Mouse (Mus musculus) MEL (cell line): ENCODE results near the gene Stard7. TPM values are rescaled to one million over a fixed set of nuclear protein-coding genes. Genes with fewer than 3 reads are reported as not detected.

Experiments used
- DNase-seq: peaks from one replicate; pipeline ENCODE4 v3.0.0; 2011; ENCODE audit warnings: low read depth, low spot score
- H3K27ac ChIP-seq: 2 replicates; pipeline ENCODE4 v1.5.1; 2012; ENCODE audit warnings: low read depth, mild to moderate bottlenecking, control low read depth, low read length, moderate library complexity; ENCODE audit not compliant: control insufficient read depth
- H3K27me3 ChIP-seq, 2 experiments: fragments of 150-350 bp in 1 of 2; sonication (generic) in 1 of 2; 2 replicates each; pipeline ENCODE4 v1.6.1; 2012; ENCODE audit warnings: low read length in 2 of 2, mild to moderate bottlenecking in 2 of 2, improper control_type of control experiment in 1 of 2, moderate library complexity in 1 of 2; ENCODE audit not compliant: insufficient read depth in 2 of 2, control insufficient read depth in 1 of 2
- H3K36me3 ChIP-seq, 2 experiments: 2 replicates each; pipeline ENCODE4 v1.6.1; 2012 to 2014; ENCODE audit warnings: low read length in 2 of 2, improper control_type of control experiment in 1 of 2, inconsistent platforms in 1 of 2, mild to moderate bottlenecking in 1 of 2; ENCODE audit not compliant: insufficient read depth in 2 of 2, control insufficient read depth in 1 of 2
- H3K4me1 ChIP-seq, 2 experiments: fragments of 150-350 bp in 1 of 2; sonication (generic) in 1 of 2; 2 replicates each; pipeline ENCODE4 v1.6.1; 2012; ENCODE audit warnings: low read length in 2 of 2, improper control_type of control experiment in 1 of 2, mild to moderate bottlenecking in 1 of 2; ENCODE audit not compliant: insufficient read depth in 2 of 2, control insufficient read depth in 1 of 2
- H3K4me3 ChIP-seq, 2 experiments: fragments of 150-350 bp in 1 of 2; sonication (generic) in 1 of 2; 2 replicates each; pipeline ENCODE4 v1.5.1; 2012; ENCODE audit warnings: low read depth in 2 of 2, low read length in 2 of 2, mild to moderate bottlenecking in 2 of 2, moderate library complexity in 2 of 2, control low read depth in 1 of 2, improper control_type of control experiment in 1 of 2; ENCODE audit not compliant: control insufficient read depth in 1 of 2, insufficient read depth in 1 of 2
- H3K79me2 ChIP-seq: 2 replicates; pipeline ENCODE4 v1.6.1; 2012; ENCODE audit warnings: mild to moderate bottlenecking, low read length, moderate library complexity; ENCODE audit not compliant: control insufficient read depth, poor library complexity, insufficient read depth
- H3K9ac ChIP-seq: 2 replicates; pipeline ENCODE4 v1.6.1; 2012; ENCODE audit warnings: low read depth, mild to moderate bottlenecking, control low read depth, low read length, moderate library complexity; ENCODE audit not compliant: control insufficient read depth, poor library complexity, severe bottlenecking
- H3K9me3 ChIP-seq: fragments of 150-350 bp; sonication (generic); replicated peaks from 2 replicates; pipeline ENCODE4 v1.6.1; 2012; ENCODE audit warnings: mild to moderate bottlenecking, low read length, improper control_type of control experiment, moderate library complexity; ENCODE audit not compliant: insufficient read depth
- BHLHE40 ChIP-seq: IDR thresholded peaks from 2 replicates; pipeline ENCODE4 v1.6.1; 2012; ENCODE audit warnings: low read depth, mild to moderate bottlenecking, inconsistent platforms, low read length, improper control_type of control experiment, borderline replicate concordance
- CHD1 ChIP-seq: IDR thresholded peaks from 2 replicates; pipeline ENCODE4 v1.6.1; 2012; ENCODE audit warnings: low read depth, mild to moderate bottlenecking, inconsistent platforms, low read length, improper control_type of control experiment
- CHD2 ChIP-seq: IDR thresholded peaks from 2 replicates; pipeline ENCODE4 v1.6.1; 2011; ENCODE audit warnings: low read length, improper control_type of control experiment
- CTCF ChIP-seq, 3 experiments: IDR thresholded peaks in 2 of 3; conservative IDR thresholded peaks in 1 of 3; 2 replicates each; pipeline ENCODE4 v1.5.1; 2011 to 2012; ENCODE audit warnings: low read length in 3 of 3, low read depth in 2 of 3, mild to moderate bottlenecking in 2 of 3, improper control_type of control experiment in 1 of 3, inconsistent platforms in 1 of 3, mixed read lengths in 1 of 3, moderate library complexity in 1 of 3; ENCODE audit not compliant: control insufficient read depth in 1 of 3, insufficient read depth in 1 of 3, poor library complexity in 1 of 3, severe bottlenecking in 1 of 3
- E2F4 ChIP-seq: IDR thresholded peaks from 2 replicates; pipeline ENCODE4 v1.6.1; 2011; ENCODE audit warnings: low read depth, low read length, improper control_type of control experiment, borderline replicate concordance
- ELF1 ChIP-seq: IDR thresholded peaks from 2 replicates; pipeline ENCODE4 v1.6.1; 2014; ENCODE audit warnings: low read depth, mild to moderate bottlenecking, inconsistent platforms, low read length, improper control_type of control experiment, moderate library complexity
- ETS1 ChIP-seq: IDR thresholded peaks from 2 replicates; pipeline ENCODE4 v1.6.1; 2012; ENCODE audit warnings: low read depth, mild to moderate bottlenecking, inconsistent platforms, low read length, improper control_type of control experiment, moderate library complexity
- GABPA ChIP-seq: IDR thresholded peaks from 2 replicates; pipeline ENCODE4 v1.6.1; 2012; ENCODE audit warnings: low read depth, mild to moderate bottlenecking, inconsistent platforms, low read length, improper control_type of control experiment, moderate library complexity
- HCFC1 ChIP-seq: IDR thresholded peaks from 2 replicates; pipeline ENCODE4 v1.6.1; 2012; ENCODE audit warnings: low read depth, mild to moderate bottlenecking, inconsistent platforms, low read length, improper control_type of control experiment, moderate library complexity
- JUND ChIP-seq: IDR thresholded peaks from 2 replicates; pipeline ENCODE4 v1.6.1; 2011; ENCODE audit warnings: low read depth, mild to moderate bottlenecking, improper control_type of control experiment, low read length
- MAFK ChIP-seq: IDR thresholded peaks from 2 replicates; pipeline ENCODE4 v1.6.1; 2011; ENCODE audit warnings: low read depth, mild to moderate bottlenecking, low read length, improper control_type of control experiment, borderline replicate concordance
- MAX ChIP-seq: IDR thresholded peaks from 2 replicates; pipeline ENCODE4 v1.6.1; 2011; ENCODE audit warnings: low read length, improper control_type of control experiment
- MAZ ChIP-seq: IDR thresholded peaks from 2 replicates; pipeline ENCODE4 v1.6.1; 2012; ENCODE audit warnings: low read depth, mild to moderate bottlenecking, inconsistent platforms, low read length, improper control_type of control experiment
- MEF2A ChIP-seq: IDR thresholded peaks from 2 replicates; pipeline ENCODE4 v1.6.1; 2014; ENCODE audit warnings: low read depth, mild to moderate bottlenecking, inconsistent platforms, low read length, improper control_type of control experiment; ENCODE audit not compliant: poor library complexity, insufficient replicate concordance, severe bottlenecking; ENCODE audit errors: extremely low read depth
- MXI1 ChIP-seq: IDR thresholded peaks from 2 replicates; pipeline ENCODE4 v1.6.1; 2011; ENCODE audit warnings: mild to moderate bottlenecking, low read depth, low read length, improper control_type of control experiment
- MYC ChIP-seq: IDR thresholded peaks from 2 replicates; pipeline ENCODE4 v1.6.1; 2011; ENCODE audit warnings: low read depth, mild to moderate bottlenecking, low read length, improper control_type of control experiment, moderate library complexity
- NELFE ChIP-seq: IDR thresholded peaks from 2 replicates; pipeline ENCODE4 v1.6.1; 2011; ENCODE audit warnings: low read depth, low read length, improper control_type of control experiment
- POLR2A ChIP-seq, 2 experiments: IDR thresholded peaks; 2 replicates each; pipeline ENCODE4 v1.6.1; 2011 to 2012; ENCODE audit warnings: low read length in 2 of 2, mild to moderate bottlenecking in 2 of 2, control low read depth in 1 of 2, improper control_type of control experiment in 1 of 2, low read depth in 1 of 2, moderate library complexity in 1 of 2; ENCODE audit not compliant: control insufficient read depth in 1 of 2, insufficient read depth in 1 of 2, poor library complexity in 1 of 2
- RAD21 ChIP-seq: IDR thresholded peaks from 2 replicates; pipeline ENCODE4 v1.6.1; 2011; ENCODE audit warnings: mild to moderate bottlenecking, low read depth, low read length, improper control_type of control experiment
- RCOR1 ChIP-seq: IDR thresholded peaks from 2 replicates; pipeline ENCODE4 v1.6.1; 2012; ENCODE audit warnings: low read depth, mild to moderate bottlenecking, inconsistent platforms, low read length, improper control_type of control experiment
- TBP ChIP-seq: IDR thresholded peaks from 2 replicates; pipeline ENCODE4 v1.8.0; 2011; ENCODE audit warnings: low read depth, low read length, improper control_type of control experiment
- UBTF ChIP-seq: IDR thresholded peaks from 2 replicates; pipeline ENCODE4 v1.6.1; 2012; ENCODE audit warnings: low read depth, mild to moderate bottlenecking, inconsistent platforms, low read length, improper control_type of control experiment, moderate library complexity, borderline replicate concordance; ENCODE audit not compliant: insufficient read depth
- USF2 ChIP-seq, 2 experiments: IDR thresholded peaks; 2 replicates each; pipeline ENCODE4 v1.6.1; 2011 to 2012; ENCODE audit warnings: improper control_type of control experiment in 2 of 2, low read length in 2 of 2, borderline replicate concordance in 1 of 2, inconsistent platforms in 1 of 2, low read depth in 1 of 2, mild to moderate bottlenecking in 1 of 2; ENCODE audit not compliant: insufficient read depth in 1 of 2
- polyA plus RNA-seq, 2 experiments: library from polyadenylated mRNA; stranded (reverse) in 1 of 2; unstranded in 1 of 2; fragments of >175 nt in 1 of 2; fragments of >200 nt in 1 of 2; gene quantifications; 2 replicates each; pipeline versions ENCODE4 v1.2.1 to v1.2.4; 2012; ENCODE audit warnings: low replicate concordance in 2 of 2, low read depth in 1 of 2; ENCODE audit not compliant: insufficient read length in 2 of 2, insufficient read depth in 1 of 2, missing spikeins in 1 of 2
- total RNA-seq: library from RNA; depleted of rRNA; stranded (reverse); fragments of 300-350 nt; gene quantifications from 2 replicates; pipeline ENCODE4 v1.2.3, GENCODE M21; 2012

Stard7 gene
- total and polyA plus RNA-seq, 3 experiments: 87.7 to 134 (median 87.9) TPM

DNA sequence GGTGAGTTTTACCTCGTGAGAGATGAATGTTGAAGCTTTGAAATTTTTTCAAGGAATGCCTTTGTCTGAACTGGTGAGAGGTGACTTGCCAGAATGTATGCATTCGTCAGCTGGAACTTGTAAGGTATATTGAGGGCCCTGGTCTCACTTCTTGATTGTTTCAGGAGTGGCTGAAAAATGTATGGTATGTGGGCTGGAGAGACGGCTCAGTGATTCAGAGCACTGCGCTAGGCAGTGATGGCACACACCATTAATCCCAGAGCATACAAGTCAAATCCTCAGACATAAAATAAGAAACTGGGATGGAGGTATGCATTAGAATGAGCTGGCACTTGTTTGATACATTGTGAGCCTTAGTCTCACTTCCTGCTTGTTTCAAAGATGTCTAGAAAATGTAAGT, 22.2 kb downstream of the Stard7 start:
- no peak for TF ChIP-seq RAD21
- TF ChIP-seq UBTF: no peak
- no peak for TF ChIP-seq NELFE
- no peak for TF ChIP-seq USF2 (IDR thresholded peaks at IDR 0.05; ENCODE audit: borderline replicate concordance in 1 of 2, insufficient read depth in 1 of 2, low read depth in 1 of 2, low read length in 2 of 2)
- no peak for TF ChIP-seq TBP
- TF ChIP-seq JUND: no peak
- TF ChIP-seq MEF2A: no peak
- no peak for TF ChIP-seq ETS1
- TF ChIP-seq CHD1: no peak
- TF ChIP-seq BHLHE40: no peak
- TF ChIP-seq HCFC1: no peak
- TF ChIP-seq GABPA: no peak
- no peak for TF ChIP-seq MXI1
- no peak for TF ChIP-seq MYC
- TF ChIP-seq CTCF (IDR thresholded peaks at IDR 0.05 in 2 of 3, conservative IDR thresholded peaks at IDR 0.05 in 1 of 3; ENCODE audit: control insufficient read depth in 1 of 3, insufficient read depth in 1 of 3, low read depth in 2 of 3, low read length in 3 of 3, poor library complexity in 1 of 3, severe bottlenecking in 1 of 3): no peak
- no peaks in the 10 kb centered on the region for H3K4me1 ChIP-seq
- H3K27me3 ChIP-seq: no peaks in the 10 kb centered on the region
- H3K36me3 ChIP-seq: peaks cover 0 to 27% of the 10 kb centered on the region in 2 experiments; a peak in 2 of 4 replicates
- no peak overlapping the region for H3K27ac ChIP-seq
- H3K79me2 ChIP-seq: no peaks in the 10 kb centered on the region
- H3K9me3 ChIP-seq: no peaks in the 10 kb centered on the region
- DNase-seq: no peak
- H3K9ac ChIP-seq: no peak overlapping the region
- no peak overlapping the region for H3K4me3 ChIP-seq

DNA sequence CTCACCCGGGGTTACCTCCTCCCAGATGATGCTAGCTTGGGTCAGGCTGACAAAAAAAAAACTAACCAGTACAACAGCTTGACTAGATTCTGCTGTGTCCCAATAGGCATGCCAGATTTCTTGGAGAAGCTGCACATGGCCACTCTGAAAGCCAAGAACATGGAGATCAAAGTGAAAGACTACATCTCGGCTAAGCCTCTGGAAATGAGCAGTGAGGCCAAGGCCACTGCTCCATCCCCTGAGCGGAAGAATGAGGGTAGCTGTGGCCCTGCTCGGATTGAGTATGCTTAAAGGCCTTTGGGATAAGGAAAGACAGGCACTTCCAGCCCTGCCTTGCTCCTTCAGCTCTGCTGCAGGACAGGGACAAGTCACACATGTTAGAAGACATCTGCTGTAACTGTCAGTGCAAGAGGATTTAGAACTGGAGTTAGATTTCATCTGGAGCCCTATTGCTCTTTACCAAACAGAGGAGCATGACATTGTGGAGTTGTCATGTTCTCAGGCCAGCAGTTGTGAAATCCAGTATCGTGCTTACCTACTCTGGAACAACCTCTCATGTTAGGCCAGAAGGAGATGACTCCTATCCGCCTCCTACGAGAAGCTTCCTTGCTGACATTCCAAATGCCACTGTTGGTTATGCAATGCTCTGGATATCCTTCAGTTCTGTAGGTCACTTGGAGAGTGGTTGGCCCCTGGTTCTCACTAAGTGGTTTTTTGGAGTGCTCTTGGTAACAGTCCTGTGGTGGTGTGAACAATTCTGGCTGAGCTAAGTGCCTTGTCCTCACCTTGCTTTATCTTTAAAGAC, 27.2 kb downstream of the Stard7 start:
- TF ChIP-seq RAD21 (no peak), POLR2A (IDR thresholded peaks at IDR 0.05; ENCODE audit: control insufficient read depth in 1 of 2, insufficient read depth in 1 of 2, low read depth in 1 of 2, low read length in 2 of 2, poor library complexity in 1 of 2) (no peak), NELFE (no peak), MAX (no peak), ELF1 (no peak), TBP (no peak), CHD2 (no peak), MAFK (no peak), MAZ (no peak), RCOR1 (no peak), CTCF (IDR thresholded peaks at IDR 0.05 in 2 of 3, conservative IDR thresholded peaks at IDR 0.05 in 1 of 3; ENCODE audit: control insufficient read depth in 1 of 3, insufficient read depth in 1 of 3, low read depth in 2 of 3, low read length in 3 of 3, poor library complexity in 1 of 3, severe bottlenecking in 1 of 3) (no peak), MXI1 (no peak), BHLHE40 (no peak), E2F4 (no peak)
- no peak overlapping the region for H3K9ac ChIP-seq
- no peaks in the 10 kb centered on the region for H3K4me1 ChIP-seq
- H3K4me3 ChIP-seq: no peak overlapping the region
- H3K27me3 ChIP-seq: no peaks in the 10 kb centered on the region
- H3K36me3 ChIP-seq: peaks cover 0 to 28% of the 10 kb centered on the region in 2 experiments; a peak in 2 of 4 replicates
- no peak for DNase-seq
- no peak overlapping the region for H3K27ac ChIP-seq
- H3K9me3 ChIP-seq: no peaks in the 10 kb centered on the region
- no peaks in the 10 kb centered on the region for H3K79me2 ChIP-seq
